Mouse (Mus musculus): ENCODE data around the gene Ascc3.

The Ascc3 gene

DNA sequence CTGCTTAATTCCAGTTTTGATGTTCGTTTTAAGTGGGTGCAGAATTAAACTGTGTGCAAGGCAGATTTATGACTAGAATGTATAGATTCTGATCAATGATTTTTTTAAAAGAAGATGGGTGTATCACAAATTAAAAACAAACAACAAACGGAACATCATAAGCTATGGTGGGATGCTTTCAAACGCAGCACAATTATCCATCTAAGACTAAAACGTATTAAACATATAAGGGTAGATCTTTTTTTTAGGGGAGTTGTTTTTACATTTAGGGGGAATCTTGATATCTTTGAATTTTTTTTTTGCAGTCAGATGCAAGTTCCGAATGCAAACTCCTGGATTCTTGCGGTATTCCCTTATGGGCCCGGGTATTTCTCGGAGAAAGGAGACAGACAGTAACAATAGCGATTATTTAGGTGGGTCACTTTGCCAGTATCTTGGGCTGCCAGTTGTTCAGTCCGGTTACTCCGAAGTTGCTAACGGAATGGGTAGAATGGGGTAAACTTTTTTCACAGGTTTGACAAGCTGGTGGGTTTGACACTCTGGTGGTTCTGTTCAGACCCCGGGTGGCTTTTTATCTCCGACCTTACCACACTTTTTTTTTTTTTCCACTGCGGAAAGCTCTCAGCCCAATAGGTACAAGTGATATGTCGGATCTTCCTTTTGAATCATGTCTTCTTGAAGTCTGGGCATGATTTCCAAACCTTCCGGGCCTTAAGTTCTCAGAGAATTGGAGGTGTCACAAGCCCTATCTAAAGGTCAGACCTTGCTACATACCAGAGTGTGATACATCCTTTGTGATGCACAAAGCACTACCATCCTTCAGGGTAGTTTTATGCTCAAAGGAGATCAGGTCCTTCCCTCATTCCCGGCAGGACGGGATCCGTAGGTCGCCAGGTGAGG, 307.6 kb downstream of the Ascc3 start:
- Histone ChIP-seq H3K36me3 (ENCODE audit: insufficient read depth, low read length) (no peaks in the 10 kb centered on the region), H3K27me3 (ENCODE audit: insufficient read depth, low read length) (peaks cover 86% of the 10 kb centered on the region), H3K4me1 (replicated peaks; ENCODE audit: low read depth, low read length) (peaks cover 47% of the 10 kb centered on the region), H3K4me3 (replicated peaks; ENCODE audit: low read length) (peak overlapping the region; percentile 61), H3K9me3 (ENCODE audit: low read length) (no peaks in the 10 kb centered on the region)
- TF ChIP-seq CTCF (conservative IDR thresholded peaks at IDR 0.05; ENCODE audit: low read length) (no peak), POU5F1 (IDR thresholded peaks at IDR 0.05; ENCODE audit: borderline replicate concordance, low read length) (no peak; the same call in 1 of the 2 replicates)
